Mouse (Mus musculus) lung, postnatal 10 days (tissue): Measurements from ENCODE around the gene Jun.

Experiments
- DNase-seq: peaks from one replicate; pipeline ENCODE4 v3.0.0; 2021

Gene Jun

DNA sequence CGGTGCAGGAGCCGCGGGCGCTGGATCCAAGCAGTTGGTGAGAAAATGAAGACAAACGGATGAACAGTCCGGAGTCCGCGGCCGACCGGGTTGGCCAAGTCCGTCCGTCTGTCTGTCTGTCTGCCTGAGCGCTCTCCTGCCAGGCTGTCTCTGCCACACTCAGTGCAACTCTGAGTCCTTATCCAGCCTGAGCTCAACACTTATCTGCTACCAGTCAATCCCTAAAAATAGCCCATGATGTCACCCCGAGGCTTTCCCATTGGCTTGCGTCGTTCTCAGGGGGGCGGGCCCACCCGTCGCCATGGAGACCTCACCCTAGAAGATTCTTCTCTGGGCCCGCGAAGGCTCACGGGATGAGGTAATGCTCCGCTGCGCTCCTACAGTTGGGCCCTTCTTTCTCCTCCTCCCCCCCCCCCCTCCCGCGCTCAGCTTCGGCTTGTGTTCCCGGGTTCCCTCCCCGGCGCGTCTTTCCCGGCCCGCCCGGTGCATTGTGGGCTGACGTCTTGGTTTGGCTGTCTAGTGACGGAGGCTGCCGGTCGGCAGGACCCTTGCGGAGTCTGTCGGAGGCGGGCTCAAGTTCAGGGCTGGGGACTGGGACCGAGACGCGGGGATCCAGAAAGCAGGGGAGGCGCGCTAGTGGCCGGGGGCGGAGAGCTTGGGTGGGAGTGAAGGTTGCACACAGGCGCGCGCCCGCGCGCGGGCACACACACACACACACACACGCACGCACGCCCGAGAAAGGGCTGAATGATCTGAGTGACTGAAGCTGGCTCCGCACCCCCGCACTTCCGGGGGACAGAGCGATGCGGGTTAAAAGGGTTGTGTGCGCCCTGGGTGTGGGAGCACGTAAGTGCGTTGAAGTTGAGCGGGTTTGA, at the start of gene Jun:
TSS of gene Jun (minus strand) at position 198 of the 875 bp plus-strand sequence.
- DNase-seq = peak; percentile 100

DNA sequence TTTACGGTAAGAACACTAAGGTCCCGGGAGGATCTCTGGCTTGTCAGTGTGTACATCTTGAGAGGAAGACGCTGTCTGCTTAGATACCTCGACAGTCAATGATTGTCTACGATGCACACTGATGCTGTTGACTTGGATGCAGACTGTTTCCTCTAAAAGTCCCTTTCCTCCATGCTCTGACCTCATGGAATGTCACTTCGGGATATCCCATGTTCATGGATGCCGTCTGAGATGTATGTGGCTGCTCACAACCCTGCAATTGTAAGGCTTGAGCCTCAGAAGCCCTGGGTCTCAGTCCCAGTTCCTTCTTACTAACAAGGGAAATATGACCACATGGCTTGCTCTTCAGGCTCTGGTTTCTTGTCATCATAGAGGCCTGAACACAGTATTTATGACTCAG, 49.7 kb upstream of the Jun start:
- no peak for DNase-seq

DNA sequence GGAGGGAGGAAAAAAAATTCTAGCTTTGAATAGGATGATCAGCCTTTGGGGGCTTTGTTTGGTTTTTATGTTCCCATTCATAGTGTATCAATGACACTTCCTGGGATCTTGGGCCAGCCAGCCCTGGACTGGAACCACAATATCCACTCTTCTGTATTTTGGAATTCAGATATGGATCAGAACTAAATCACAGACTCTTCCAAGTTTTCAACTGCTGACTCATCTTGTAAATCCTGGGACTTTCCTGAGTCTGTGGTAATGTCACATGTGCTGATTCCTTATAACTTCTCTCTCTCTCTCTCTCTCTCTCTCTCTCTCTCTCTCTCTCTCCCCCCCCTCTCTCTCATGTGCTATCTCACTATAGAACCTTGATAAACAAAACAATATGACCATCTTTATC, 48.7 kb upstream of the Jun start:
- no peak for DNase-seq

DNA sequence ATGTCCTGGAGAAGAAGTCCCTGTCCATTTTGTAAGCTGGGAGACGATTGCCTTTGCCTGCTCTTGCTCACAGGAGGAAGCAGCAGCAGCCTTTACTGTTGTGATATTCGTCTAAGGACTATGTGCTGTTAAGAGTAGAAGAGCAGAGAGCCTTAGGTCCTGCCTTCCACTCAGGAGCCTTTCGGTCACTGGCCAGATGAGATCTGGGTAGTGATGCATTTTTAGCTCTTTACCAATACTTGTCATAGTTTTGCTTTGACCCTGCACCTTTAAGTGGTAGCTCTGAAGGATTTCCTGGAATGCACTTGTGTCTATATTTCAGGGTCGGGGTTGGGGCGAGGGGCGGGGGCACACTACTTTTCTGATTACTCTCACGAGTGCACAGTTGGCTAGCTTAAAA, 47.4 kb upstream of the Jun start:
- no peak for DNase-seq

DNA sequence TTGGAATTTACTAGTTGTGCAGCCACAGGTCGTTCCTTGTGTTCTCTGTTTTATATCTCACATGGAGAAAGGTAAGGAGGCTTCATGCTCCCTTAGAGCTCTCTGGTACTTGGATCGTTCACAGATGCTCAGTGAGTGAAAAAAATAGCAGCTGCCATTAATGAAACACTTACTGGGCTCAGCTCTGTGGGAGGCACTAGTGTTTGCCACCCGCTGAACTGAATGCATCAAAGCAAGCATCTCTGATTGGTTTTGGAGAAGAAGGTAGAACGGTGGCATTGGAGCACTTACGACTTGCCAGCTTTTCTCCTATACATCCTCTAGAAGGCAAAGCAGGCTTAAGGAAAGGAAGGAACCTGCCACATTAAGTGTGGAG, 46.7 kb upstream of the Jun start:
- DNase-seq = no peak

DNA sequence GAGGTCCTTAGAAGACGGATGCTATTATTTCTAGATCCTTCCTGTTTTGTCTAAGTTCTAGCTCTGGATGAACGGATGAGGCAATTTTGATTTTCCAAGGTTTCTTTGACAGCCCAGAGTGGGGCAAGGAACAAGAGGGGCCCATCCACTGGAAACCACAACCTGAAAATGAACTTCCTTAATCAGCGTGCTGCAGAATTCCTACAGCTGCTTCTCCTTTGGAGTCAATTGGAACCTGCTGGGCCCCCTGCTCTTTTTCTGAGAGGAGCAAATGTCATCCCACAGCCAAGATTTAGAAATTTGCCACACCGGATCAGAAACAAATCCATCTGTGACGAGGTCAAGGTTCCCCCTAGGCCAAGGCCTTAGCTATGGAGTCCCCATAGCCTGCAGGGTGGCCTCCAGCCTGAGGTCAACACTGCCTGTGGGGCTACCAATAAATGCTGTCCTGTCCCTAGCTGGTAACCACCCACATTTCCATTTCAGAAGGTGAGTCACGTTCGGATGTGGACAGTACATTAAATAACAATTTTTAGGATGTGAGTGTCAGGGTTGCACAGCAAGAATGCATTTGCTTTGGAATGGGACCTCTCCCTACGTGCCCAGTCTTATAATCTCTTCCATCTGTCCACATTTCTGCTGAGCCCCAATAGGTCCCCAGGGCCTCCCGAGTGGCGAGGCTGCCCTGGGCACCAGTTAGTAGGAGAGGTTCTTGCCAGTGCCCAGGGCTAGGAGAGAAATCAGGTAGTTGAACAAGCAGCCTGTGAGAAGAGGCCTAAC, 46.1 kb upstream of the Jun start:
- DNase-seq = no peak

DNA sequence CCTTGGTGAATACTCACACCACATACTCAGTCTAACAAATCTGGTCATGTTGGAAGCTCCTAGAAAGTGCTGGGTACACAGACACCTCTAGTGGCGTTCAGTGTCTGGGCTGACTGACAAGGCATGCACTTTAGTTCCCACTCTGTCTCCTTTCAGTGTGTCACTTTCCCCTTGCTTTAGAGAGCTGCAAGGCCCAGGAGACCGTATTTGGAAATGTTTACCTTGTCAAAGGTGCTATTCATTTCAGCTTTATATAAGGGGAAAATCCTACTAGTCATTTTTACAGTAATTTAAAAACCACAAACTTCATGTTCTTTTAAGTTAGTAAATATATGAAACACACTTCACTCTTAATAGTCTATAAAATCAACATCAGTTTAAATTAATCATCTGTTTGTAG, 44.7 kb upstream of the Jun start:
- no peak for DNase-seq

DNA sequence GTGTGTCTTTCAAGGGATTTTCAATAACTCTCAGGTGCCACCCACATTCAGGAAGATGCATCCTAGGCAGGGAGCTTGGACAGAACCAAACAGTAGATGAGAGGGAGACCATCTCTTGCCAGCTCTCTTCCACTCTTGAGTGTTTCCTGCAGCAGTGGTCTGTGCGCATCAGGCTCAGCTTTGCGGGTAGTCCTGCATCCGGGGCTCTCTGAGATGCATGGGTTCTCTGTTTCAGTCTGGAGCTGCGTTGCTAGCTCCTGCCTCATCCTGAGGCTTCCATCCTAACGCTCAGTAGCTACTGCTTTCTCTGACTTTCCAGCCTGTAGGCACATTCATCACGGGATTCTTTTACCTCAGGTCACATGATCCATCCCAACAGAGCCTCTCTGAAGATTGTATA, 43.9 kb upstream of the Jun start:
- DNase-seq = no peak

DNA sequence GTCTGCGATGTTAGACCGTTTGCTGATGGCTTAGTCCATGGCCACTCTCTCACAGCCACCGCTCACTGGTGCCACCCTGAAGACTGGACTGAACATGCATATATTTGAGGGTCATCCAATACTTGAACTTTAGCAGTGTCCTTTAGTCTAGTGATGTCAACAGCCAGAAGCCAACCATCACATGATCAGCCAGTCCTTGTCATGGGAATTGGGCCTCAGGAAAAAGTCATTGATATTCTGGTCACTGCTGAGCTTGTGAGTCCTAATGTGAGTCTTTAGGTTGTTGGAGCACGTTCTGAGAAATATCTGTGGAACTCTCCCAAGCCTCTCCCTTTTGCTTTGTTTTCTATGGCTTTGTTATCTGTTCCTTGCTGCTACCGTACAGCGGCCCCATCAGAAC, 43.3 kb upstream of the Jun start:
- DNase-seq = no peak

DNA sequence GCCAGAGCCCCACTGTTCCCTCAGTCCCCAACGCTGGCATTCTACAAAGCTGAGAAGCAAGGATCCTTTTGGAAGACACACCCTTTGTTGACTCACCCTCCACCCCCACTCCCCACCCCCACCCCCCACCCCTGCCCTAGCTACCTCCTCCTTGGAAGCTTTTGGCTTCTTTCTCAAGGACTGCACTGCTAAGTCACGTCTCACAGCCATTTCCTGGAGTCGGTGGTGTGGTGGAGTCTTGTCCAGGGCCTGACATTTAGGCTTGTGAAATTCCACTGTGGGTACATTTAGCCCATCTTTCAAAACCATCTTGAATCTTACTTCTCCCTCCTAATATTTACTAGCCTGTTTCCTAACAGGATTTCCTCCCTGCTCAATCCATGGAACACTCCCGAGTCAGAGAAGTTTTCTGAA, 42.7 kb upstream of the Jun start:
- peak; percentile 68 for DNase-seq

DNA sequence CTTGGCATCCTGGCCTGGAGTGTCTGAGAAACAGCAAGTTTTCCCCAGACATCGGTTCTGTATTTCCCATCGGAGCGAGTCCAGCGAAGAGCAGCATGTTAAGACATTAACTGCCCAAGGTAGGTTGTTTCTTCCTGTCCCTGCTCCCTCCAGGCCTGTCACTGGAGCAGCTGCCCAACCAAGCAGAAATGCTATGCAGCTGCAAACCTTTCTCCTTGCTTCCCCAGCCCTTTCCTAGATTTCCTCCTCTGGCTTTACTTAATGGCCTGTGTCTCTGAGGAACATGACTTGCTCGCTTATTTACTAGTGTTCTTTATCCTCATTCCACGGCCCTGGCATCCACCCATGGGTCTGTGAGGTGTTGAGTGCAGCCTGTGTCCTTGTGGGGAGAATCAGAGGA, 41.6 kb upstream of the Jun start:
- no peak for DNase-seq

DNA sequence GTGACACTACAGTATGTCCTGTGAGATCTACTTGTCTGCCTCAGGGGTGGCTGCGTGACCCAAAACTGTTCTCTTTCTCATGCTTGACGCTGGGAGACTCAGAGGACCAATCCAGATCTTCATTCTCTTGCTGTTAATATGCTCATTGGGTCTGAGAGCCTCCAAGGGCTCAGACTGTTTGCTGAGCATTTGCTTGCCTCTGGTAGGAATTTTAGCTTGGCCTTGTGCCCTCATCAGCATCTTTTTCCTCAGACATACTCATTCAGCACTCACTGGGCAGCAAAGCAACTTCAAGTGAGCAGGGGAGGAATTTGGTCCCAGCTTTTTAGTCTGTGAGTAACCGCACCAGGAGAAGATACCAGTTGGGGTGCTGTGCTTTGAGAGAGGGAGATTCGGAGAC, 40.5 kb upstream of the Jun start:
- no peak for DNase-seq

DNA sequence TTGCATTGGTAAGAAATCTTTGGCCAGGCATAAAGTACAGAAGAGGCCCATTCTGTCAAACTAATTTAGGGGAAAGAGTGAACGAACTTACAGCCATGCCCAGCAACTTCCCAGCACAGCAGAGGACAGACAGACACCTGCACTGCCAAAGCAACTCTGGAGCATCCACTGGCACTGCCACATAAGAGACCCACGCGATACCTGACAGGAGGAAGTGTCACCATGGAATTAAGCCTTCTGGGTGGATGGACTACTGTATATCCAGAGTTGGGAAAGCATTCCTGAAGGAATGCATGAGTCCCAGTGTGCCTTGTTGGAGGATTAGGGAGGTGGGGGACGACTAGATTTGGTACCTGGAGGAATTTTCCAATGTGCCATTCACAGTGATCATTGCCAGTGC, 39.5 kb upstream of the Jun start:
- no peak for DNase-seq

DNA sequence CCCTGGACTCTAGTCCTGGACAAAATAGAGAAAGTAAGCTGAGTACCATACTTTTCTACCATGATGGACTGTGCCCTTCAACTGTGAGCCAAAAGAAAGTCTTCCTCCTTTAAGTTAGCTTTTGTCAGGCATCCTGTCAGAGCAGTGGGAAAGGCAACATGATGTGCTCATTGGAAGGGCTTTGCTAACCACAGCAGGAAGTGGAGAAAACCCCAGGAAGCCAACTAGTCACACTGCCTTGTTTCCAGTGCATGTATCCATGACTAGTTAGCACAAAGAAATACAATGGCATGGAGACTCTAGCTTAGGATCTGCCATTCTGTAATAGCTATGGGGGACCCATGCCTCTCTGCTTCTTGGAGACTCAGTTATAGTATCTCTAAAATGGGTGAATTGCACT, 37.9 kb upstream of the Jun start:
- no peak for DNase-seq

DNA sequence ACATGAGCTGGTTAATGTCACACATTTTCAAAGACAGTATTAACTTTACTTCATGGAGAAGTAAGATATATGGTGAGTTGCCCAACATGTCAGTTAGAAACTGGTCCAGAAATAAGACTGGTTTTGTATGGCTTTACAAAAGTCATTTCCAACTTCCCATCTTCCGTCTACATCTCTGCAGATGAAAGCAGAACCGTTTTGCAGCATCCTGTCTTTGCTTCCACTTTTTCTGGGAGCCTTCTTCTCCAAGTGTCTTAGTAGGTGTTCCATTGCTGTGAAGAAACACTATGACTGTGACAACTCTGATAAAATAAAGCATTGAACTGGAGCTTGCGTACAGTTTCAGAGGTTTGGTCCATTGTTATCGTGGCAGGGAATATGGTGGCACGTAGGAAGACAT, 37.0 kb upstream of the Jun start:
- no peak for DNase-seq

DNA sequence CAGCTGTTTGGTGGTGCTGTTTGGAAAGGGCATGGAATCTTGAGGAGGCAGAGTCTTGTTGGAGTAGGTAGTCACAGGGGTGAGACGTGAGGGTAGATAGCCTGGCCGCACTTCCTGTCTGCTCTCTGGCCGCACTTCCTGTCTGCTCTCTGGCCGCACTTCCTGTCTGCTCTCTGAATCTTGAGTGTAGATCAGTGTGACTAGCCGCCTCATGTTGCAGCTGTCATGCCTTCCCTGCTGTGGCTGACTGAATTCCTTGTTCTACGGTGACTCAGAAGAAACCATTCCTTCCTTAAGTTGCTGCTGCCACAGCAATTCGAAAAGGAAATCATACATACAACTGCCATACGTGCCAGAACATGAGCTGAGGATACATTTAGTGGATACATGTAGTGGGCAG, 31.9 kb upstream of the Jun start:
- DNase-seq = no peak

DNA sequence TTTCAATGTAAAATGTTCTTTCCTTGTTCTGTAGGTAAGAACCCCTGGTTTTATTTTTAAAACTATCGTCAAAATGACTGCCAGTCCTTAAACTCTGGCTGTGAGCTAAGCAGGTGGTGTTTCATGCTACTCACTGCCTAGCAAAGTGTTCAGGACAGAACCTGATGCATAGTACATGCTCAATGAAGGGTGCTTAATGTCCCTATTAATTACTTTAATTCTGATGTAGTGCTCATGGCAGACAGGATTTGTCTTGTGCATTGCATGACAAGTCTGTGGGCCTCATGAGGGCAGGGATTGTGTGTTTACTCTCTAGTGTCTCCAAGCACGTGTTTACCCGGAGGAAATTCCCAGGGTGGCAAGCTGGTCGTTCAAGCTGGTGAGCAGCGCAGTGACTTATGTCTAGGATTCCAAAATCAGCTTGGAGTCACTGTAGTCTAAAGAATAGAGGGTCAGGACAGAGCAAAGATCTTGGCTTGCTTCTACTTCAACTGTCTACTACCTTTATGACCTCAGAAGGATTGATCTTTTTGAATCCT, 31.2 kb upstream of the Jun start:
- DNase-seq = no peak

DNA sequence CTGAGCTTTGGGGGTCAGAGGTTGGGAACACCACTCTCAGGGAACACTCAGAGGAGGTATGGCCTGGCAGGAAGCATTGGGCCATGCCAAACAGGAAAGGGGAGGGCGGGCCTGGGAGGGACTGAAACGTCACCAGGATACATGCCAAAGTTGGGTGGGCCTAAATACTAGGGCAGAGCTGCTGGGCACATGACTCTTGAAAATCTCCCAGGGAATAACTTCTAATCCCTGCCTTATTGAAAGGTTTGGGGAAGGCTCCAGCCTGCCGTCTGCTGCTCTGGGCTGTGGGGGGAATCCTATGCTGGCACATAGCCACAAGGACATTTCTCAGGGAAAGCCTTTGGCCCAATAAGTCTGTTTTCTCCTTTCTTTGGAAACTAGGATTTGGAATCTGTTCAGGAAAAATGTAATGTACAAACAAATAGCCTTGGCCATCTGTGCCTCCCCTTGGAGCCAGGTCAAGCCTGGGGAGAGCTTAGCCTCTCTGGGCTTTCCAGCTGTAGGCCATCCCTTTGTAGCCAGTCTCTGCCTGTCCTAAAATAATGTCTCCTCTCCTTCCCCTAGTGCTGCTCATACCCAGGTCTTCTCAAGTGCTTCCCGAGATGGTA, 30.6 kb upstream of the Jun start:
- peak; percentile 87 for DNase-seq

DNA sequence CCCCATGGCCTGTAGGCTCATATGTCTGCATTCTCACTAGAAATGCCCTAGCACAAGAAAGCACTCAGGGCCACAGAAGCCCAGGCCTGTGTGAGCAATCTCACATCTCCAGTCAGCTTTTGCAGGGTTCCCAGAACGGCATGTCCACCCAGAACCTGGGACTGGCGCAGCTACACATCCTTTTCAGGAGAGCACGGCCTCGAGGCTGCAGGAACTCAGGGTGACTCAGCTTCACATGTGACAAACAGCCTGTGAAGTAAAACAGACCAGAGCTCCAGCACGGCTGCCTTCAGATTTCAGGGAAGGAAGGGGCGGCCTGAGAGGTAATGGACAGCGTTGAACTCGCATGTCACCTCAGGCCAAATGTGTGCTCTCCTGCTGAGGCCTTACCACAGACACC, 29.6 kb upstream of the Jun start:
- no peak for DNase-seq

DNA sequence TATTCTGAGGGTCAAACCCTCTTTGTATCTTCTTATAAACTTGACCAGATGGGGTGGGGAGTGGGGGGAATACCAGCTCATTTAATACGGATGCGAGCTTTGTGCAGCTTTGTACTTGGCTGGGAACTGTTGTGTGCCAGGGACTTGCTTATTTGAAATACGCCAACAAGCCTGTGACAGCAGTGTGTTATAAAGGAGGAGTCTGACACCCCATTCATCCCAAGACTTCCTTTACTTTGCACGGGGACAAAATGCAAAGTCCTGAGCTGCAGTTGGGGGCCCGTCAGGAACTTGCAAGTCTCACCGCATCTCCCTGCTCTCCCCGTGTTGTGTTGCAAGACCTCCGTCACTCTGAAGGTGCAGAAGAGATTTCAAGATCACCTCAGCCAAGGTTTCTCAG, 26.6 kb upstream of the Jun start:
- DNase-seq = no peak

DNA sequence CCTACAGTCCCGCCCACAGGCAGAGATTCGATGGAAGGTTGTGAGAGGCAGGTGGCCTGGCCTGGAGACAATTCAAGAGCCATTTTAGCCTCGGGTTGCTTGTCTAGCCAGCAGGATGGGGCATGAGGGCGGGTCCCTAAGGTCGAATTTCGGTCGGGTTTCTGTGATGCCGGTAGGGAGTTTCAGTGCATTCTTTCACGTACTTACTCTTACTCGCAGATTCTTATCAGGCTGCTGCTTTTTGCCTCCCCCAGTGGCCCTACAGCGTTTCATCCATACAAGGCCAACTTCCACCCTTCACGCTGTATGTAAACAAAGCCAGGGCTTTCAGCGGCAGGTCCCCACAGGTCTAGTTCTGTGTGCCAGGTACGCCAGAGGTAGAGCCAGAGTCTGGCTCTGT, 24.3 kb upstream of the Jun start:
- no peak for DNase-seq

DNA sequence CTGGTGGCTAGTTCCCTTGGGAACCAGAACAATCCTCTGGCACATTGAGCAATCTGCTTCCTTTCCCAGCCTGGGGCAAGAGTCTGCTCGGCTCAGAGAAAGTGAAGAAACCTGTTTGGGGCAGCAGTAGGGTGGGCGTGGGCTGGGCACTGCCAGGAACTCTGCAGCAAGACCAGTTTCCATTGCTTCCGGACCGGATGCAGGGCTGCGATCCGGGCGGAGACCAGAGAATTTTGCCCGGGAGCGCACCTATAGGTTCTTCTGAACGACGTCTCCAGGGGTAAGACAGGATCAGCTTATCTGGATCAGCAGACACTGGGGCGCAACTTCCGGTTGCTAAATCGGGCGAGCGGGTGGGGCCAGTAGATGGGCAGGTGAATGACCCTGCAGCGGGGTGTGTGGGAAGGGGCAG, 23.6 kb upstream of the Jun start:
- DNase-seq = peak; percentile 53

DNA sequence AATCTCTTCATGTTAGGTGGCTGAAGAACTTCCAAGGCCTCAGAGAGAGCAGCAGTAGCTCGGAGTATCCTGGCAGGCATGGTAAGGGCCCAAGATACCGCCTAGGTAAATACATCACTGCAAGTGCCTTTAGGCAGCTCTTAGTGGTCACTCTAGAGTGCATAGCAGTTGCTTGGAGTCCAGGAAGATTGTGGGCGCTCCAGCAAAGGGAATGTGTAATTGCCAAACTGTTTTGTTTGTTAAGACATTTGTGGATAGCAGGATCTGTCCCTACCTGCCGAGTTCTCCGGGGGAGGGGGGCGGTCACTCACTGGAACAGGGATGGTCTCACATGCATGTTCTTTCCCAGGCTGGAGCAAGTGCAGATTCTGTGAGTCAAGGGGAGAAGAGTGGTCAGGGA, 22.3 kb upstream of the Jun start:
- DNase-seq = peak; percentile 34

DNA sequence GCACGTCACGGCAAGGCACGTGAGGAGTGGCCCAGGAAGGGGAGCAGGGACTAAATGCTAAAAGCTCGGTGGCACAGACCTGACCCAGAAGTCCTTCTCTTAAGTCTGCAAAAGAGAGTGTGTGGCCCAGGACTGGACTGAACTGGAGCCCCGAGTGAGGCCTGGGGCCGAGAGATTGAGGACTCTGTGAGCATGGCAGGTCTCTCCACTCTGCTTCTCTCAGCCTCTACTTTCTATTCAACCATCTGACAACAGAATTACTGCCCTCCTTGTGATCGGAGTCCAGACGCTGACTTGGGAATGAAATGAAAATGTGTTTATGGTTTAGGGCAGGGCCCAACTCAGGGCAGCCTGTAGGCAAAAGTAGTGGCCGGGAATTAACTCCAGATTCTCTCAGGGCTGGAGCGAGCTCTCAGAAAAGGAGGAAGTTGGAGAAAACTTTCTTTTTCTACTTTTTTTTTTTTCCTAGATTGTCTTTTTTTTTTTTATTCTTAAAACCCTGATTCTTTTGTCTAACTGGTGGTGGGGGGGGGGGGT, 21.3 kb upstream of the Jun start:
- DNase-seq = no peak
